ENCODE assay signal across 14 mouse cellular contexts in genomic region chr9:95552175-95552705, GRCm38 (mm10). TPM values are rescaled to one million over a fixed set of nuclear protein-coding genes. Genes with fewer than 3 reads are reported as not detected.
DNase-seq lines count a peak whose midpoint lies in the region; ATAC-seq and TF ChIP-seq lines count a peak whose summit lies in the region.
"Had no signal": no experiment of that assay in that cellular context is flagged by ENCODE, and none has a peak within 500 bp of the region (broad histone marks: within the 10 kb centered on the region; RNA-seq: fewer than 3 reads in every experiment).

No protein-coding gene starts in this region.

- no peak for ATAC-seq in heart, embryonic 12.5 days (ENCODE audit: insufficient number of reproducible peaks, low FRiP score)
- ATAC-seq: midbrain, embryonic 16.5 days had no signal

- H3K4me3 ChIP-seq in heart, embryonic 12.5 days = no peak overlapping the region
- H3K4me3 ChIP-seq in layer of hippocampus, adult 2 months = no peak overlapping the region
- H3K4me3 ChIP-seq: heart, embryonic 13.5 days; neural tube, embryonic 15.5 days had no signal

- 71% methylated on average over 10 of the region's 10 CpGs for WGBS in heart, embryonic 12.5 days

- no peaks in the 10 kb centered on the region for H3K36me3 ChIP-seq in heart, embryonic 12.5 days
- H3K36me3 ChIP-seq: G1E; heart, embryonic 13.5 days; neural tube, embryonic 15.5 days had no signal

- TF ChIP-seq POLR2A in brain, embryonic 14.5 days (IDR thresholded peaks at IDR 0.05; ENCODE audit: borderline replicate concordance, extremely low read depth, insufficient read depth, insufficient read length, poor library complexity, severe bottlenecking) = no peak

- H3K9ac ChIP-seq in heart, embryonic 12.5 days = no peak overlapping the region
- H3K9ac ChIP-seq: heart, embryonic 13.5 days; neural tube, embryonic 15.5 days had no signal

- DNase-seq in heart, adult 11 months = peak; percentile 70
- peak; percentile 13 for DNase-seq in brain, embryonic 14.5 days (ENCODE audit: low read depth)
- DNase-seq in kidney, adult 18-20 months = peak; percentile 65
- DNase-seq in left cerebral cortex, postnatal 4 days = peak; percentile 31
- no peak for DNase-seq in layer of hippocampus, adult 2 months (ENCODE audit: low spot score in 2 of 2)
- no peak for DNase-seq in MN1 (ENCODE audit: low spot score)
- DNase-seq in retina, embryonic 14.5 days (ENCODE audit: low spot score) = no peak
- DNase-seq: lung, postnatal 36 days; thymus, adult 2 months had no signal

- no peak overlapping the region for H3K4me2 ChIP-seq in heart, embryonic 12.5 days
- H3K4me2 ChIP-seq: heart, embryonic 13.5 days; neural tube, embryonic 15.5 days had no signal

- intact Hi-C loops in left cerebral cortex, postnatal 4 days (cut with DNase I) = no loop called here

- H3K9me3 ChIP-seq in heart, embryonic 12.5 days (replicated peaks) = no peaks in the 10 kb centered on the region
- H3K9me3 ChIP-seq: G1E; heart, embryonic 13.5 days; neural tube, embryonic 15.5 days had no signal

- H3K27ac ChIP-seq in heart, embryonic 12.5 days (ENCODE audit: poor library complexity, severe bottlenecking) = no peak overlapping the region
- no peak overlapping the region for H3K27ac ChIP-seq in layer of hippocampus, adult 2 months
- H3K27ac ChIP-seq: heart, embryonic 13.5 days; neural tube, embryonic 15.5 days had no signal

- peaks cover 7% of the 10 kb centered on the region for H3K27me3 ChIP-seq in heart, embryonic 12.5 days (replicated peaks)

- peaks cover 14% of the 10 kb centered on the region for H3K4me1 ChIP-seq in heart, embryonic 12.5 days (replicated peaks)

- TF ChIP-seq CTCF in brain, embryonic 14.5 days (IDR thresholded peaks at IDR 0.05; ENCODE audit: borderline replicate concordance, extremely low read depth, insufficient read depth, insufficient read length) = no peak
- TF ChIP-seq CTCF in layer of hippocampus, adult 2 months (conservative IDR thresholded peaks at IDR 0.05) = no peak

RNA-seq across cellular contexts. Expression of gene Paqr9, which starts 7.2 kb away (rescaled TPM):
- polyA plus RNA-seq in heart, embryonic 12.5 days (2016; fragmentation: Nextera tagmentation; extraction: Ambion mirVana) = 0.85 and 0.89 TPM in 2 replicates
- 6.5 and 9.6 TPM in 2 replicates for polyA plus RNA-seq in brain, embryonic 14.5 days (2012; rRNA removed)
- total RNA-seq in left cerebral cortex, postnatal 4 days (2021) = 10 to 100 TPM; 32.0 to 32.2 TPM
- 10 to 100 TPM; 45.9 to 47.6 TPM for total RNA-seq in layer of hippocampus, adult 2 months (2021)
- polyA plus RNA-seq: G1E had no signal

RNA-seq across cellular contexts. Expression of gene U2surp, which starts 40.4 kb away (rescaled TPM):
- polyA plus RNA-seq in heart, embryonic 12.5 days (2016; fragmentation: Nextera tagmentation; extraction: Ambion mirVana) = 99.9 and 101 TPM in 2 replicates
- polyA plus RNA-seq in brain, embryonic 14.5 days (2012; rRNA removed) = 28.0 and 35.1 TPM in 2 replicates
- 10 to 100 TPM; 80.4 to 87.4 TPM for total RNA-seq in left cerebral cortex, postnatal 4 days (2021)
- 10 to 100 TPM; 71.1 to 74.4 TPM for total RNA-seq in layer of hippocampus, adult 2 months (2021)

Comparison
In these comparisons a context has a peak if more than half of its experiments do, and no peak if none do; other contexts are left out.
1. DNase-seq: peak in heart, adult 11 months (single experiment), brain, embryonic 14.5 days (single experiment), kidney, adult 18-20 months (single experiment) and left cerebral cortex, postnatal 4 days (single experiment); none in layer of hippocampus, adult 2 months (0 of 2), MN1 (single experiment) and retina, embryonic 14.5 days (single experiment).